Mouse (Mus musculus): ENCODE measurements at regions not wholly inside any gene's neighbourhood (a gene's known extent, or its start where the extent isn't known, plus 50 kb on each side); places are given as distances from the start of the nearest gene placed in this dataset.

GRCm38 (mm10) chr5:46824934-46825333, 967.5 kb upstream of the Lcorl start:
- no peak for DNase-seq (ENCODE audit: low spot score)
- intact Hi-C loops (cut with DNase I) = no loop called here

DNA sequence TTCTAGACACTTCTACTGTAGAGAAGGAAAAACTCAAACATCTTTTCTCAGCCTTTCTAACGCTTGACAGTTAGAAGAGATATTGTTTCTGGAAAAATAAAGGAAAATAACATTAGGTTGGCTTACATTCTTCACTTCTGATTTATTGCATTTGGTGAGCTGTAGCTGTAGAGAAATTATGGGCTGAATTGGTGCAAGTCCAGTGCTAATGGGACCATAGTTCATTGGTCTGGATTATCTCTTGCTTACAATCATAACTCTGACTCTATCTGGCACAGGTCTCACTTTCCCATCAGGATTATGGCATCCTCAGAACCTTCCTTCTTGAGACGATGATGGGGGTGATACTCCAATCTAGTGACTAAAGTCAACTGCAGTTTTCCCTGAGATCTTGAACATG, 937.7 kb upstream of the Lcorl start:
- intact Hi-C loops (cut with DNase I) = no loop called here

DNA sequence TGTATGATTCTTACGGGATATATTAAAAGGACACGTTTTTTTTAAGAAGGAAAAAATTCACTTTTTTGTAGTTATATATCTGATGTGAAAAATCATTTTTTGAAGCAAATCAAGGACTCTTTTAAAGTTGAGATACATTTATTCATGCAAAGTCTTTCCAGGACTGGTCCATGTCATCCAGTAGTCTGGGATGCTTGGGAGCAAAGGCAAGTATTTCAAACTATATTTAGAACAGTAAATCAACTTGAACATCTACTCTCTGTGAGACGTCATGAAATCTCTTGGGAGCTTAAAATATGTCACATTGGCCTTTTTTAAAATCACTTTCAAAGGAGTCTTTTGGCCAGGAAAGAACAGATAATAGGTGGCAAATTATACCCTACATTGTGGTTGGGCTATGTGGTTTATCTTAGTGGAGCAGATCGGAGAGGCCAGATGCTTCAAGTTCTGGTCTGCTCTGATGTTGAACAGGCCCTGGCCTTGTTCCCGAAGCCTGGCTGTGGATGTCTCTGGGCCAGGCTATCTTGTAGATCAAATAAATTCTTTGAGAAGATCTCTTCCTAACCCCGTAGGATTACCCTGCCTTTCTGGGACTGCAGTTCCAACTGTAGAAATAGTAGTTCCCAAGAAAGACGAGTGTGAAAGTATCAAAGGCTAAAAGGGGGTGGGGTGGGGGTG, 936.8 kb upstream of the Lcorl start:
- intact Hi-C loops (cut with DNase I) = no loop called here
- no peak for DNase-seq (ENCODE audit: low spot score)

More for the DNA sequence above, 937.7 kb upstream of the Lcorl start:
- no peak for DNase-seq (ENCODE audit: low spot score)

- DNase-seq (ENCODE audit: low spot score) = no peak
- intact Hi-C loops (cut with DNase I) = no loop called here
Measured at GRCm38 (mm10) chr5:46791051-46791450, 933.6 kb upstream of the Lcorl start.

DNA sequence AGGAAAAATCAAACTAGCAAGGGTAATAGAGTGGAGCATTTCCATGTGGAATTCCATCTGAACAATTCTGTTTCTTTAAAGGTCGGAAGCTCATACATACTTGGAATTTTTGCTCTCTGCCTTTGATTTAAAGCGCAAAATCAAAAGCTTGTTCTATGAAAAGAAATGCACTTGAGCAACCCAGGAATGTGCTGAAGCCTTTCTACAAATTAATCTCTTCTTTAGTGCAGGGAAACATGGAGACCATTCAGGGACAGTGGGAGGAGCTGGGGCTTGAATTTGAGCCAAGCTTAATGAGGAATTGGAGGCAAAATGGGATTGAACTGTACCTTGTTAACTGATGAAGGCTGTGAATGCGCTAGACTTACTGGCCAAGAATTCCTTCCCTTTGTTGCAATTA, 933.1 kb upstream of the Lcorl start:
- intact Hi-C loops (cut with DNase I) = no loop called here
- no peak for DNase-seq (ENCODE audit: low spot score)

- intact Hi-C loops (cut with DNase I) = no loop called here
Measured at GRCm38 (mm10) chr5:46787079-46787478, 929.7 kb upstream of the Lcorl start.

GRCm38 (mm10) chr5:46756094-46756493, 898.7 kb upstream of the Lcorl start:
- no peak for DNase-seq (ENCODE audit: low spot score)
- intact Hi-C loops (cut with DNase I) = no loop called here

More at GRCm38 (mm10) chr5:46787079-46787478, 929.7 kb upstream of the Lcorl start:
- no peak for DNase-seq (ENCODE audit: low spot score)

DNA sequence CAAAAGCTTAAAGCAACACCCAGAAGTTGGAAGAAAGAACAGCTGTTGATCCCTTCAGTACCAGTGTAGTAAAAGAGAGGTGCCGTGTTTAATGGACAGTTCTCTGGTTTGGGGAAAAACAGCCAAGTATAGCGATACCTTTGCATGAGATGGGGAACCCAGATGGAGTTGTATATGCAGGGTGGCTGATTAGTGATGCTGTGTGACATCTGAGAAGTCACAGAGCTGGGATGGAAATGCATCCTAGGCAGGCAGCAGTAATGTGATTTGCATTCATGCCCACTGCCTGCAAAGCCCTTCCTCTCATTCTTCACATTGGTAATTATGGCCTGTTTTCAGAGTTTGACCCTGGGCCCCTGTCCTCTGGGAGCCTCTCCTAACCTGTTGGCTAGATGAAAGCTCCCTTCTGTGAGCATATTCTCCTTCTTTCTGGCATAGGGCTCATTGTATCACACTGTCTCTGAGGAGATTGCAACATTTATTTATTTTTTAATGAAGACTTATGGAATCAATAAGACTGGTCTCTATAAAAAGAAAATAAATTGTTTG, 882.7 kb upstream of the Lcorl start:
- intact Hi-C loops (cut with DNase I) = no loop called here
- DNase-seq (ENCODE audit: low spot score) = no peak

DNA sequence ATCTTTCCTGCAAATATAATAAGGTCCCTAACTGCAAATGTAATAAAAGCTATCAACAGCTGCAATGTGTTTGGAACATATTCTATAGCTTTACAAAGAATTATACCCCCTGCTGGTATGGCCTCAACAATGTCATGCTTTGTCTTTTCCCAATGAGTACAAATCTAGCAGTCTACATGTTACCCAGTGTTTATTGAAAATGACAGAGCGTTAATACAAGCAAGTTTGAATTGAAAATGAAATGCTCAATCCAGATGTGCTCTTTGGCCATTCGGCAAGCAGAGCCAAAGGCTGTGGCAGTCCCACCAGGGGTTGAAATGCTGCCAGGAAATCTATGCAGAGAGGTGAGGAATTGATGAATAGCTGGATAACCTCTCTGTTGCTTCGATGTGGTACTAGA, 875.1 kb upstream of the Lcorl start:
- intact Hi-C loops (cut with DNase I) = no loop called here

GRCm38 (mm10) chr5:46732025-46732424, 874.6 kb upstream of the Lcorl start:
- intact Hi-C loops (cut with DNase I) = no loop called here
- DNase-seq (ENCODE audit: low spot score) = no peak

More for the DNA sequence above, 875.1 kb upstream of the Lcorl start:
- DNase-seq (ENCODE audit: low spot score) = no peak

- intact Hi-C loops (cut with DNase I) = no loop called here
- DNase-seq (ENCODE audit: low spot score) = no peak
Measured at GRCm38 (mm10) chr5:46731297-46731696, 873.9 kb upstream of the Lcorl start.

DNA sequence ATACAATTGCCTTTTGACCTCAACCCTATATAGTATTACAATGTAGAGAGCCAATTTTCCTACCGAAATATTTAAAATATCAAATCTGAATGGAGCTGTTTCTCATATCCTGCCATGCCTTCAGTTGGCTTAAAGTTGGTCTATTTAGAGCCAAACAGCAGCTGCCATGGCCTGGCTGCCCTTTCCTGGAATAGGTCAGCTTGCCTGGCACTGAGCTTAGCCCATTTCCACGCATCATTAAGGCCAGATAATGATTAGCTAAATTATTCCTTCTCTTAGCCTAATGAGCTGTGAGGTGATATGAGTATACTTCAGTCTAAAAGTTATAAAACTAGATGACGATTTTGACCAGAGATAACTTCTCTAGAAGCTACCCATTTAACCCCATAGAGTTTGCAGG, 852.2 kb upstream of the Lcorl start:
- DNase-seq (ENCODE audit: low spot score) = no peak
- intact Hi-C loops (cut with DNase I) = no loop called here

GRCm38 (mm10) chr5:46707845-46708244, 850.4 kb upstream of the Lcorl start:
- intact Hi-C loops (cut with DNase I) = no loop called here
- DNase-seq (ENCODE audit: low spot score) = no peak

- no peak for DNase-seq (ENCODE audit: low spot score)
- intact Hi-C loops (cut with DNase I) = no loop called here
Measured at GRCm38 (mm10) chr5:46707021-46707420, 849.6 kb upstream of the Lcorl start.

GRCm38 (mm10) chr5:46678007-46678406, 820.6 kb upstream of the Lcorl start:
- intact Hi-C loops (cut with DNase I) = no loop called here
- DNase-seq (ENCODE audit: low spot score) = no peak

DNA sequence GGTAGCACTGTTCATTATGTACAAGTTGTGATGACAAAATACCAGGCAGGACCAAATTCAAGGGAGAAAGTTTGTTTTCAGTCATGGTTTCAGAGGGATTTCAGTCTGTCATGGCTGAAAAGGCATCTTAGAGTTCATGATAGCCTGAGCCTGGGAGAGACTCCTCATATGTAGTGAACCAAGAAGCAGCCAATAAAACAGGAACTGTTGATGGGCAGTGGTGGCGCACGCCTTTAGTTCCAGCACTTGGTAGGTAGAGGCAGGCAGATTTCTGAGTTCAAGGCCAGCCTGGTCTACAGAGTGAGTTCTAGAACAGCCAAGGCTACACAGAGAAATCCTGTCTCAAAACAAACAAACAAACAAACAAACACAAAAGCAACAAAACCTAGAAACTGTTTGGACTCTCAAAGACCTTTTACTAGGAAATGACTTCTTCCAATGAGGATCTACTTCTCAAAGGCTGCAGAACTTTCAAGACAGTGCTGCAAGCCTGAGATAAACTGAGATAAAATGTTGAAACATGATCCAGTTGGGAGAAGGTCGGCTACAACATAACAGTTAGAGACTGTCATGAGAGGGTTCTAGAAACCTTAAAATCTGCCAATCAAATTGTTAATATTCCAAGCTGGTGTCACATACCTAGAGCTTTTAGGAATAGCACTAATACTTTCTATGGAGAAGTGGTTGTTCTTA, 817.5 kb upstream of the Lcorl start:
- no peak for DNase-seq (ENCODE audit: low spot score)
- intact Hi-C loops (cut with DNase I) = no loop called here

DNA sequence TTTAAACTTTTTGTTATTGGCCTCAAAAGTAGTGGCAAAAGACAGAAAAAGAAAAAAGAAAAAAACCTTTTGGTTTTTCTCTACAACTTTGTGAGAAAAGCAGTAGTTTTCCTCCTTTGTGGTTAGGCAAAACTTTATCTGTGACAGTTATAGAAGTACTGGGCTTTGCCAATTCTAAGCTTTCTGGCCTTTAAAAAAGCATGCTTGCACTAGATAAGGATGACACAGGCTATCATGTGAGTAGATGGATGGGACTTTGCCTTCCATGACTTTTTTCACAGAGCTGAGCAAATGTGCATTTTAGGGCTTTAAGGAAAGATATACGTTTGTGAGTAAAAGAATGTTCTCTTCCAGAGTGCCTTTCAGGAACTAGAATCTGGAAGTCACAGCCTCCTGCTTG, 816.0 kb upstream of the Lcorl start:
- DNase-seq (ENCODE audit: low spot score) = no peak
- intact Hi-C loops (cut with DNase I) = no loop called here

- intact Hi-C loops (cut with DNase I) = no loop called here
Measured at GRCm38 (mm10) chr5:46670484-46670883, 813.1 kb upstream of the Lcorl start.

DNA sequence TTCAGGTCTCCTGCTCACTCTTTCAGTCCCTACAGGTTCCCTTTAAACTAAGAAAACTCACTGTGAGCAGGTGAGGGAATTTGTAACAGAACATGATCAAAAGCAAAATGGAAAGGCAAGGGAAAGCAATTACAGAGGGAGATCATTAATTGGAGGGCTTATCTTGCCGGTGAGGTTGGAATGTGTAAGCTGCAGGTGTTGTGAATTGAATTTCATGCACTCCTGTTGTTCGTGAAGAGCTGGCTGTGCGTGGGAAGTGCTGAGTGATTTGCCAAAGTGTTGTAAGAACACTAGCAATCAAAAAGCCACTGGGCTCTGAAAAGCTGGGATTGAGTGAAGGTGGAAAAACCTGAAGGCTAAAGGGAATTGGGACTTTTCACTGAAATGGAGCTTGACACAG, 808.8 kb upstream of the Lcorl start:
- no peak for DNase-seq (ENCODE audit: low spot score)
- intact Hi-C loops (cut with DNase I) = no loop called here

More at GRCm38 (mm10) chr5:46670484-46670883, 813.1 kb upstream of the Lcorl start:
- DNase-seq (ENCODE audit: low spot score) = no peak

DNA sequence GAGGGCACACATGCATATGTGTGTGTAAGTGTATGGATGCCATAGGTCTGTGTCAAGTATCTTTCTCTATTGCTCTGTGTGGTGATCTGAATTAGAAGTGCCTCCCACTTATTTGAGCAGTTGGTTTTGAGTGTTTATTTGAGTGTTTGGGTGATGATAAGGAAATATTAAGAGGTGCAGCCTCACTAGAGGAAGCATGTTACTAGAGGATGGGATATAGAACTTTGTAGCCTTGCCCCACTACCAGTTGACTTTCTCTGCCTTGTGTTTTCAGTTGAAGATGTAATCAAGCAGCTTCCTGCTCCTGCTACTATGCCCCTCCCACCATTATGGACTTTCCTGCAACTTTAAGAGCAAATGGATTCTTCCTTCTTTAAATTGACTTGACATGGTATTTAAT, 799.6 kb upstream of the Lcorl start:
- intact Hi-C loops (cut with DNase I) = no loop called here
- no peak for DNase-seq (ENCODE audit: low spot score)

GRCm38 (mm10) chr5:46654189-46654588, 796.8 kb upstream of the Lcorl start:
- DNase-seq (ENCODE audit: low spot score) = no peak
- intact Hi-C loops (cut with DNase I) = no loop called here

Data from heart, postnatal 25 days (tissue).